Mouse (Mus musculus): ENCODE results near the gene Pip4p1.

Gene Pip4p1

DNA sequence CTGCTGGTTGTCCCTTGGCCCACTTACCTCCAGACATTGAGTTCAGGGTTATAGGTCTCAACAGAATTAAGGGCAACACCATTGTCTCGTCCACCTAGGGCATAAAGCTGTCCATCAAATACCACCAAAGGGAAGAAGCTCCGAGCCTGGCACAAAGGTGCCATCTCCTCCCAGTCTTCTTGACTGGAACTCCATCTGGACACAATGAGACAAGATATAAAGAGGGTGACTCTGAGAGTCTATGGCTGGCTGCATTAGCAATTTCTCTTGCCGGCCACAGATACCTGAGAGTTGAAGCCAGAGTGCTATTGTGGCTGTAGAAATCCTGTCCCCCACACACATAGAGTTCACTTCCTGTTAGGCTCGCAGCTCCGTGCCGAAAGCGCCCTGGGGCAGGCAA lies 38.6 kb downstream of the Pip4p1 start:
- no peak for DNase-seq

DNA sequence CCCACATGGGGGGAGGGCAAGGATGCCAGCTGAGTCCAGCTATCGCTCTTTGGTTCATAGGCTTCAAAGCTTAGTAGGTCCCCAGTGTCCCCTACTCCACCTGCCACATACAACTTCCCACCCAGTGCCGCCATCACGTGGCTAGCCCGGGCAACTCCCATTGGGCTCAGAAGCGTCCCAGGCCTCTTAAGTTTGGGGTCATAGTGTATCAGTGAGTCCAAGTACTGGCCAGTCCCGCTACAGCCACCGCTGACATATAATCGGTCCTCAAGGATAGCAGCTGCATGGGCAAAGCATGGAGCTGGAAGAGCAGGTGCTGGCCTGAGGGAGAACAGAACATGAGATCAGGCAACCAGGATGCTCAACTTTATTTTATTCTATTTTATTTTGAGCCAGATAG lies 39.0 kb downstream of the Pip4p1 start:
- DNase-seq = no peak

GRCm38 (mm10) chr14:50876236-50876950 lies 54.3 kb downstream of the Pip4p1 start:
- DNase-seq = no peak

Measured in thymus, adult 18-20 months (tissue).